Mouse (Mus musculus) CH12.LX (cell line): ENCODE data around the gene Mtx1.

Source experiments
- CTCF ChIP-seq, 2 experiments: IDR thresholded peaks in 1 of 2; conservative IDR thresholded peaks in 1 of 2; 2 replicates each; pipeline ENCODE4 v1.5.1; 2011 to 2012; ENCODE audit warnings: low read depth in 2 of 2, low read length in 2 of 2, improper control_type of control experiment in 1 of 2, inconsistent platforms in 1 of 2, mild to moderate bottlenecking in 1 of 2, moderate library complexity in 1 of 2
- MAFK ChIP-seq: IDR thresholded peaks from 2 replicates; pipeline ENCODE4 v1.6.1; 2011; ENCODE audit warnings: low read length, improper control_type of control experiment; ENCODE audit not compliant: insufficient replicate concordance
- MXI1 ChIP-seq: IDR thresholded peaks from 2 replicates; pipeline ENCODE4 v1.6.1; 2011; ENCODE audit warnings: mild to moderate bottlenecking, low read depth, low read length, improper control_type of control experiment
- NELFE ChIP-seq: IDR thresholded peaks from 2 replicates; pipeline ENCODE4 v1.6.1; 2011; ENCODE audit warnings: low read depth, low read length, improper control_type of control experiment
- NRF1 ChIP-seq: IDR thresholded peaks from 2 replicates; pipeline ENCODE4 v1.6.1; 2014; ENCODE audit warnings: low read depth, mild to moderate bottlenecking, inconsistent platforms, low read length, improper control_type of control experiment, moderate library complexity
- POLR2A ChIP-seq: IDR thresholded peaks from 2 replicates; pipeline ENCODE4 v1.6.1; 2011; ENCODE audit warnings: low read depth, mild to moderate bottlenecking, improper control_type of control experiment, low read length

DNA sequence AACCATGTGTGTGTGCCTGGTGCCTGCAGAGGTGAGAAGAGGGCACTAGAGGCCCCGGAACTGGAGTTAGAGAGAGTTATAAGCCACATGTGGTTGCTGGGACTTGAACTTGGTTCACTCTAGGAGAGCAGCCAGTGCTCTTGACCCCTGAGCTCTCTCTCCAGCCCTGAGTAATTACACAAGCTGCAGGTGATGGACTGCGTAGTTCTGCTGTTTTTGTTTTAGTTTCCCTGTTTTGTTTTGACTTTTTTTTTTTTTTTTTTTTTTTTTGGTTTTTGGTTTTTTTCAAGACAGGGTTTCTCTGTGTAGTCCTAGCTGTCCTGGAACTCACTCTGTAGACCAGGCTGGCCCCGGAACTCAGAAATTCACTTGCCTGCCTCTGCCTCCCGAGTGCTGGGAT, 65.1 kb downstream of the Mtx1 start:
- no peak for TF ChIP-seq CTCF (conservative IDR thresholded peaks at IDR 0.05 in 1 of 2, IDR thresholded peaks at IDR 0.05 in 1 of 2; ENCODE audit: low read depth in 2 of 2, low read length in 2 of 2)
- no peak for TF ChIP-seq POLR2A
- TF ChIP-seq MXI1 = no peak
- TF ChIP-seq NRF1 = no peak
- no peak for TF ChIP-seq MAFK
- TF ChIP-seq NELFE = no peak
